Mouse (Mus musculus) olfactory bulb, adult 2 months (tissue): ENCODE measurements around the gene Agl. TPM values are rescaled to one million over a fixed set of nuclear protein-coding genes. Genes with fewer than 3 reads are reported as not detected.

Experiments
- H3K27ac ChIP-seq: fragments of 200-500 bp; 2 replicates; pipeline ENCODE4 v1.5.1; 2012; ENCODE audit warnings: low read depth, low read length; ENCODE audit not compliant: insufficient read depth
- H3K4me1 ChIP-seq: fragments of 200-500 bp; 2 replicates; pipeline ENCODE4 v1.6.1; 2012; ENCODE audit warnings: low read length; ENCODE audit not compliant: control insufficient read depth, insufficient read depth
- H3K4me3 ChIP-seq: fragments of 200-500 bp; 2 replicates; pipeline ENCODE4 v1.5.1; 2012; ENCODE audit warnings: mild to moderate bottlenecking, low read depth, low read length, moderate library complexity; ENCODE audit not compliant: insufficient read depth
- CTCF ChIP-seq: fragments of 200-500 bp; IDR thresholded peaks from 2 replicates; pipeline ENCODE4 v1.5.1; 2012; ENCODE audit warnings: low read depth, mild to moderate bottlenecking, low read length, moderate library complexity; ENCODE audit not compliant: insufficient read depth
- POLR2A ChIP-seq: fragments of 200-500 bp; IDR thresholded peaks from 2 replicates; pipeline ENCODE4 v1.6.1; 2012; ENCODE audit warnings: mild to moderate bottlenecking, low read depth, low read length, moderate library complexity; ENCODE audit not compliant: insufficient read depth
- WGBS: fragments of 180-500 bp; shearing (Covaris S2); methylation state at CpG from one replicate; pipeline ENCODE4 v1.1.7; 2018; 5-methylcytosine and 5-hydroxymethylcytosine counted together
- polyA plus RNA-seq: library from polyadenylated mRNA; stranded (reverse); fragments of >200 nt; gene quantifications from 2 replicates; pipeline ENCODE4 v1.2.4, GENCODE M21; 2012; ENCODE audit warnings: low replicate concordance; ENCODE audit not compliant: missing spikeins, insufficient read depth, insufficient read length

The Agl gene
- polyA plus RNA-seq, 1 experiment, result not detected

DNA sequence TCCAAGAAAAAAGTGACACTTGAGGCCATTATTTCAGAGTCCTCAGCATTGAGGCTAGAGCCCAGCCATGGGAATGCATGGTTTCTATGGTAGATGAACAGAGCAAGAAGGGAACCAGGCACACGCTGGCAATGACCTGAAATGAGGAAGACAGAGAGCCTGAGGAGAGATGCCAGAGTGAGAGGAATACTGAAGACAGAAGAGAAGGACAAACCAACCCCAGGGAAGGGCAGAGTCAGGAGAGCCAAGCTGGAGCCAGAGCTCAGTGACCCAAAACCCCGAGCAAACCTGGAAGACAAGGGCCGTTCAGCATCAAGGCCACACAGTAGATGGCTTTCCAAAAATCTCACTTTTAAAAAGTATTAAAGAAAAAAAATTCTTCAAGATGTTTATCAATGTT is 2.1 kb downstream of the Agl start:
- 82% methylated on average over 3 of the region's 3 CpGs for whole genome bisulfite sequencing
- Histone ChIP-seq H3K4me1 (no peaks in the 10 kb centered on the region), H3K27ac (no peak overlapping the region), H3K4me3 (no peak overlapping the region)
- TF ChIP-seq POLR2A (no peak), CTCF (no peak)

DNA sequence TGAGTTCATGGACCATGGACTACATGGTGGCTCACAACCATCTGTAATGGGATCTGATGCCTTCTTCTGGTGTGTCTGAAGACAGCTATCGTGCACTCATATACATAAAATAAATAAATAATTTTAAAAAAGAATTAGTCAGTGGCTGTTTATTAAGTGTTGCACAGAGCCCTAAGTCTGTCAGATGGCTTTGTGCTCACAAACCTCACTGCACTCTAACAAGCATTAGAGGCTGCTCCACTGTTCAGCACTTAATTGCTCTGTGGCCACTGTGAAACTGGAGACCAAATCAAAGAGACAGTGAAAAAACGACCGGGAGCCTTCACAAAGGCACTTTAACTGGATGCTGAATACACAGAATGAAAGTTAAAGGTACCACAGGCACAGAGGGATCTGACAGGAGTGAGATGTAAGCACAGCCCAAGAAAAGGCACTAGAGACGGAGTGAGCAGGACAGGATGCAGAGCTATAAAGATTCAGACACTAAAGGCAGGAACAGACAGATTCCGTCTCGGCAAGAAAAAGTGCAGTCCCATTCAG is 3.1 kb downstream of the Agl start:
- TF ChIP-seq POLR2A (no peak), CTCF (no peak)
- WGBS, result 47% methylated on average over 6 of the region's 6 CpGs
- Histone ChIP-seq H3K4me3 (no peak overlapping the region), H3K27ac (no peak overlapping the region), H3K4me1 (no peaks in the 10 kb centered on the region)

DNA sequence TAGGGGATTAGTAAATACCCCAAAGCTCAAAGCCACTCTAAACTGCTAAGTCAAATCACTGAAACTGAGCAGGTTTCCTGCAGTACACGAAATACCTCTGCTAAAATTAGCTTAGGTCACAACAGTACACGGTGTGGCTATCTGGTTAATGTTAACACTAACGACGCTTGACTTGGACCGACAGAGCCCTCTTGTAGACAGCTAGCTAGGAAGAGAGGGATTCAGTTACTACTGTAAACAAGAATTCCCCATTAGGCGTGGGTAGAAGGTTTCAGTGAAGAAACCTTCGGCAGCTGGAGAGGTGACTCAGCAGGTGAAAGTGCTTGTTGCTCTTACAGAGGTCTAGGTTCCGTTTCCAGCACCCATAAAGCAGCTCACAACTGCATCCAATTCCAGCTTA is 6.2 kb downstream of the Agl start:
- H3K4me3 ChIP-seq, result no peak overlapping the region
- H3K27ac ChIP-seq, result no peak overlapping the region
- 84% methylated on average over 8 of the region's 8 CpGs for WGBS
- H3K4me1 ChIP-seq, result no peaks in the 10 kb centered on the region
- TF ChIP-seq POLR2A, result no peak
- TF ChIP-seq CTCF, result no peak

DNA sequence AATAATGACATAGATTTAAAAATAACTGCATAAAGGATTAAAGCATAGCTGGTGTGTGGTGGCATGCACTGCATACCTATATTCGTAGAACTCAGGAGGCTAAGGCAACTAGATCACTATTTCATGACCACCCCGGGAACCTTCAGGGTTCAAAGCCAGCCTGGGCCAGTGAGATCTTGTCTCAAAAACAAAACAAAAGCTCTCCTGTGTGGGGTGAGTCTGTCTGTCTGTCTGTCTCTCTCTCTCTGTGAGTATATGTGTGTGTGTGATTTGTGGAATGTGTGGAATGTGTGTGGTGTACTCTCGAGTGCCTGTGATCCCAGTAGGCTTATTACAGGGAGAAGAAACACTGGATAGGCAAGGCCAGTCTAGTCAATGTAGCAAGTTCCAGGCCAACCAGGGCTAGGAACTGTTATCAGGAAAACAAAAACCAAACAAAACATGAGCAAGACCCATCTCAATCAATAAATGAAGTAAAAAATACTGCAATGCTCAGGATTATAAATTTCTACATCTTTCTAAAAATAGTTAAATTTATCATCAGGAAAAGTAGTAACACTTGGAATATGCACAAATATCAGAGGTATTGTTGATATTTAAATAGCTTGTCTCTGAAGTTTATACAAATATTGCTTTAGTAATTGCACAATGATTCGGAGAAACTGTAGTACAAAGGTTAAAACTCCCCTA is 9.0 kb downstream of the Agl start:
- WGBS, result 83% methylated on average over 4 of the region's 4 CpGs
- TF ChIP-seq POLR2A (no peak), CTCF (no peak)
- H3K4me3 ChIP-seq, result no peak overlapping the region
- H3K27ac ChIP-seq, result no peak overlapping the region
- H3K4me1 ChIP-seq, result no peaks in the 10 kb centered on the region

DNA sequence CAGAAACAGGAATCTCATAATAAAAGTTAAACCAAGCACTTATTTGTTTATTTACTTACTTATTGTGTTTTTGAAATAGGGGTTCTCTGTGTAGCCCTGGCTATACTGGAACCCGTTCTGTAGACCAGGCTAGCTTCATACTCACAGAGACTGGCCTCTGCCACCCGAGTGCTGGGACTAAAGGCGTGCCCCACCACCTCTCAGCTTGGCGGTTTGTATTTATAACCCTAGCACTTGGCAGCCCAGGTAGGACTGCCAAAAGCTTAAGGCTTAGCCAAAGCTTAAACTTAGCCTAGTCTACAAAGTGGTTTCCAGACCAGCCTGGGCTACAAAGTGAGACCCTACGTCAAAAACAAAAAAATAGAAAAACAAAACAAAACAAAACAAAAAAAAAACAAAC is 19.1 kb downstream of the Agl start:
- H3K4me1 ChIP-seq, result no peaks in the 10 kb centered on the region
- WGBS, result 93% methylated on average over 5 of the region's 5 CpGs
- TF ChIP-seq CTCF (no peak), POLR2A (no peak)
- H3K27ac ChIP-seq, result no peak overlapping the region
- no peak overlapping the region for H3K4me3 ChIP-seq

DNA sequence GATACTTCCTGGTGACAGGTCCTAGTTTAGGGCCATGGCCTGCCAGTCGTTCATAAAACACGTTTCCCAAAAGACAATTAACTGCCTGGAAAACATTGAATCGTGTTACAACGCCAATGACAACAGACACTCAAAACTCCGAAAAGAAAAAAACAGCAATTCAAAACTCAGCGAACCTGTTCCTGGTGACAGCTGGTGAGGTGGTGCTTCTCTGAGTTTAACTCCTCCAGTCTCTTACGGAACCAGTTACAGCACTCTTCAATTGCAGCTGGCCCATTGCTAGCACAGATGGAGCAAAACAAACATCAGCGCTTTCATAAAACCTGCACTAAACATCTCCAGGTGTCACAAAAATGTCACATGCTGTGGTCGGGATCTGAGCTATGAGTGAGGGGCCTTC is 21.4 kb downstream of the Agl start:
- TF ChIP-seq CTCF (no peak), POLR2A (no peak)
- 87% methylated on average over 9 of the region's 9 CpGs for WGBS
- Histone ChIP-seq H3K4me1 (no peaks in the 10 kb centered on the region), H3K4me3 (no peak overlapping the region), H3K27ac (no peak overlapping the region)

DNA sequence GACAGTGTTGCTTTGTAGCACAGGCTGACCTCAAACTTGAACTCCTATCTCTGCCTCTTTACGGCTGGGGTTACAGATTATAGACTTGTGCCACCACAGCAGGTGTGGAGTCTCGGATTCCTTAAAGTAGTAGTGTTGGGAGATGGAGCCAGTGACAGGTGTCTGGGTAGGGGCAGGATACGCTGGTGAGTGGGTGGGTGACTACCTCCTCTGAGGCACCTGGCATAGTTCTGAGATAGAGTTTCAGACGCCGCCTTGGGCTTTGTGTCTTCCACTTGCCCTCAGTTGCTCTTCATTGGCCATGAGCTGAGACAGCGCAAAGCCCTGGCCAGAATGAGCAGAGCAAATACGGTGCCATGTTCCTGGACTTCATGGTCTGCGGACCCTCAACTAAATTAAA is 22.1 kb downstream of the Agl start:
- Histone ChIP-seq H3K4me1 (no peaks in the 10 kb centered on the region), H3K27ac (no peak overlapping the region), H3K4me3 (no peak overlapping the region)
- TF ChIP-seq POLR2A, result no peak
- no peak for TF ChIP-seq CTCF
- WGBS, result 95% methylated on average over 8 of the region's 8 CpGs

DNA sequence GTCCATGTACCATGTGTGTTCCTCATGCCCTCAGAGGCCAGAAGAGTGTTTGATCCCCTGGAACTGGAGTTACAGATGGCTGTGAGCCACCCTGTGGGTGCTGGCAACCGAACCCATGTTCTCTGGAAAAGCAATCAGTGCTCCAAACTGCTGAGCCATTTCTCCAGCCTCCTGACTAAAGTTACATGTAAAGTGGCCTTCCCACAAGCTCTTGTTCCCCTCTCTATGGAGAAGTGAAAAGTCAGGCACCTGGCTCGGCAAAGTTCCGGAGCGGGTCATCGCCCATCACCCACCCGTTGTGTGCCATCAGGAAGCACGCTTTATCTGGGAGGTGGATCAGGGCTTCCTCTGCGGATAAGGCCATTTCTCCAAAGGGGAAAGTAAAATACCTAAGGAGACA is 23.2 kb downstream of the Agl start:
- no peaks in the 10 kb centered on the region for H3K4me1 ChIP-seq
- no peak overlapping the region for H3K27ac ChIP-seq
- H3K4me3 ChIP-seq, result no peak overlapping the region
- 97% methylated on average over 8 of the region's 8 CpGs for WGBS
- TF ChIP-seq POLR2A (no peak), CTCF (no peak)

DNA sequence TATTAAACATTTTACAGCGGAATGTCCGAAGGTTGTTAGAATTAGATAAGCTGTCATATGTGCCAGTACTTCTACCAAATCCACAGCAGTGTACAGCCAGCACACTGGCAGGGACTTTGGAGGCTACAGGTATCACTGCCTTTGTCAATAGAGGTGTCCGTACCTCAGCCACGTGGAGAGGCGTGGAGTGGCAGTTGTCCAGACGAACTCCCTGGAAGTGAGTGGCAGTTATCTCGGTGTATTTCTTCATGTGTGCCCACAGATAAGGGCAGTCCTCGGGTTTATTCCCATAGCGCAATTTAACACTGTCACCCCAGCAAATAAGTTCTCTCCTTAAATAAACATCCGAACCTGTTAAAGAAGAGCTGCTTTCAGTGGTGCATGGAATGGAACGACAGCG is 23.7 kb downstream of the Agl start:
- 96% methylated on average over 12 of the region's 12 CpGs for WGBS
- H3K4me1 ChIP-seq, result no peaks in the 10 kb centered on the region
- no peak overlapping the region for H3K4me3 ChIP-seq
- no peak for TF ChIP-seq CTCF
- TF ChIP-seq POLR2A, result no peak
- no peak overlapping the region for H3K27ac ChIP-seq

DNA sequence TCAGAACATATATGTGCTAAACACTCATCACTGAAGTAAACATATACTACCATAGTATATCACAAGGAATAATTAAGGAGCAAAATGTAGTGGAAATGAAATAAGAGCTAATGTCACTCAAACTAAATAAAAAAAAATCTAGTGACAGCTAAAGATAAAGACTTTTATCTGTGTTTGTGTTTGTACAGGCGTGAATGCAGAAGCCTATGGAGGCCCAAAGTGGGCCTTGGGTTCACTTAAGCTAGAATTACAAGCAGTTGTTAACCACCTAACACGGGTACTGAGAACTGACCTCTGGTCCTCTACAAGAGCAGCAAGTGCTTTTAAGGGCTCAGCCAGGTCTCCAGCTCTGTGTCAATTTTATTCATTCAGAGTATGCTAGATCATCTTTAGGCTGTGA is 31.0 kb downstream of the Agl start:
- 93% methylated on average over 2 of the region's 2 CpGs for WGBS
- TF ChIP-seq CTCF (no peak), POLR2A (no peak)
- Histone ChIP-seq H3K4me1 (no peaks in the 10 kb centered on the region), H3K27ac (no peak overlapping the region), H3K4me3 (no peak overlapping the region)
